In genomic region chr11:5263078-5263730, GRCm38 (mm10) we compare ENCODE assay signal across 14 mouse cellular contexts. TPM values are rescaled to one million over a fixed set of nuclear protein-coding genes. Genes with fewer than 3 reads are reported as not detected.
DNase-seq lines count a peak whose midpoint lies in the region; ATAC-seq lines count a peak whose summit lies in the region.
"Had no signal": no experiment of that assay in that cellular context is flagged by ENCODE, and none has a peak within 500 bp of the region (broad histone marks: within the 10 kb centered on the region; RNA-seq: fewer than 3 reads in every experiment).

No protein-coding gene starts in this region.

- no peak overlapping the region for H3K4me3 ChIP-seq in hindbrain, embryonic 13.5 days
- no peak overlapping the region for H3K4me3 ChIP-seq in hindbrain, embryonic 16.5 days (ENCODE audit: low read length)
- H3K4me3 ChIP-seq: forebrain, embryonic 10.5 days; hindbrain, embryonic 12.5 days had no signal

- ATAC-seq in hindbrain, embryonic 13.5 days (ENCODE audit: low FRiP score), result 0 out of 2 replicates have a peak, but pooled peaks have one; percentile 14
- ATAC-seq in hindbrain, embryonic 16.5 days, result no peak

- H3K27me3 ChIP-seq in hindbrain, embryonic 13.5 days, result 0 out of 2 replicates have a peak, but pooled peaks cover 6% of the 10 kb centered on the region
- H3K27me3 ChIP-seq in hindbrain, embryonic 16.5 days (replicated peaks; ENCODE audit: control insufficient read depth, insufficient read depth, low read length), result 0 out of 2 replicates have a peak, but pooled peaks cover 2% of the 10 kb centered on the region

- WGBS in hindbrain, embryonic 13.5 days, result 60% methylated on average over 26 of the region's 26 CpGs
- 61% methylated on average over 26 of the region's 26 CpGs for WGBS in hindbrain, embryonic 16.5 days

- no peak overlapping the region for H3K4me2 ChIP-seq in hindbrain, embryonic 13.5 days
- H3K4me2 ChIP-seq in hindbrain, embryonic 16.5 days (ENCODE audit: low read length), result no peak overlapping the region
- H3K4me2 ChIP-seq: hindbrain, embryonic 12.5 days; midbrain, embryonic 11.5 days had no signal

- no peaks in the 10 kb centered on the region for H3K36me3 ChIP-seq in hindbrain, embryonic 13.5 days
- no peaks in the 10 kb centered on the region for H3K36me3 ChIP-seq in hindbrain, embryonic 16.5 days (ENCODE audit: control insufficient read depth, insufficient read depth, low read length)
- H3K36me3 ChIP-seq: forebrain, embryonic 10.5 days; hindbrain, embryonic 12.5 days had no signal

- H3K9me3 ChIP-seq in hindbrain, embryonic 13.5 days, result no peaks in the 10 kb centered on the region
- H3K9me3 ChIP-seq in hindbrain, embryonic 16.5 days (ENCODE audit: control insufficient read depth, low read length), result no peaks in the 10 kb centered on the region
- H3K9me3 ChIP-seq: forebrain, embryonic 10.5 days; hindbrain, embryonic 12.5 days had no signal

- H3K4me1 ChIP-seq in hindbrain, embryonic 13.5 days (replicated peaks), result peaks cover 14% of the 10 kb centered on the region
- H3K4me1 ChIP-seq in hindbrain, embryonic 16.5 days (ENCODE audit: control insufficient read depth, insufficient read depth, low read depth, low read length), result no peaks in the 10 kb centered on the region; the same call in 1 of the 2 replicates

- peak; percentile 15 for DNase-seq in cerebellum, adult 11 months
- no peak for DNase-seq in cerebellum, postnatal 36 days
- peak; percentile 79 to 80 for DNase-seq in urinary bladder, adult 18-20 months (ENCODE audit: low spot score in 2 of 2)
- no peak for DNase-seq in urinary bladder, postnatal 10 days (ENCODE audit: low spot score)
- DNase-seq in urinary bladder, postnatal 36 days (ENCODE audit: low spot score in 2 of 2), result peak; percentile 73 to 77
- DNase-seq in adipocyte (ENCODE audit: low spot score), result no peak
- DNase-seq: adrenal gland, postnatal 25 days; gastrocnemius, postnatal 10 days; layer of hippocampus, postnatal 36 days had no signal

- H3K27ac ChIP-seq in hindbrain, embryonic 13.5 days, result no peak overlapping the region
- H3K27ac ChIP-seq in hindbrain, embryonic 16.5 days (ENCODE audit: low read depth, low read length), result no peak overlapping the region
- H3K27ac ChIP-seq: forebrain, embryonic 10.5 days; hindbrain, embryonic 12.5 days had no signal

- H3K9ac ChIP-seq in hindbrain, embryonic 13.5 days, result no peak overlapping the region
- H3K9ac ChIP-seq in hindbrain, embryonic 16.5 days (ENCODE audit: low read depth, low read length), result no peak overlapping the region
- H3K9ac ChIP-seq: hindbrain, embryonic 12.5 days had no signal

RNA-seq across cellular contexts. Expression of gene Kremen1, which starts 1.8 kb away (rescaled TPM):
- 6.5 and 7.5 TPM in 2 replicates for polyA plus RNA-seq in hindbrain, embryonic 13.5 days (2015; fragmentation: Nextera tagmentation; extraction: Ambion mirVana)
- 4.8 and 7.1 TPM in 2 replicates for polyA plus RNA-seq in hindbrain, embryonic 16.5 days (2015; fragmentation: Nextera tagmentation; extraction: Ambion mirVana)

Comparison
In these comparisons a context has a peak if more than half of its experiments do, and no peak if none do; other contexts are left out.
1. DNase-seq: peak in cerebellum, adult 11 months (single experiment), urinary bladder, adult 18-20 months (2 of 2) and urinary bladder, postnatal 36 days (2 of 2); none in cerebellum, postnatal 36 days (0 of 2), urinary bladder, postnatal 10 days (single experiment) and adipocyte (single experiment).